Mouse (Mus musculus) C2C12 (cell line): ENCODE results near the gene Cacnb4.

Experiments
- CEBPB ChIP-seq: IDR thresholded peaks from one replicate; pipeline ENCODE4 v1.6.1; 2011; ENCODE audit warnings: low read depth, mild to moderate bottlenecking, control low read depth, moderate library complexity
- CTCF ChIP-seq: IDR thresholded peaks from one replicate; pipeline ENCODE4 v1.5.1; 2011; ENCODE audit not compliant: control insufficient read depth, insufficient read depth, insufficient read length
- MAX ChIP-seq: IDR thresholded peaks from one replicate; pipeline ENCODE4 v1.6.1; 2011; ENCODE audit warnings: mild to moderate bottlenecking, control low read depth

DNA sequence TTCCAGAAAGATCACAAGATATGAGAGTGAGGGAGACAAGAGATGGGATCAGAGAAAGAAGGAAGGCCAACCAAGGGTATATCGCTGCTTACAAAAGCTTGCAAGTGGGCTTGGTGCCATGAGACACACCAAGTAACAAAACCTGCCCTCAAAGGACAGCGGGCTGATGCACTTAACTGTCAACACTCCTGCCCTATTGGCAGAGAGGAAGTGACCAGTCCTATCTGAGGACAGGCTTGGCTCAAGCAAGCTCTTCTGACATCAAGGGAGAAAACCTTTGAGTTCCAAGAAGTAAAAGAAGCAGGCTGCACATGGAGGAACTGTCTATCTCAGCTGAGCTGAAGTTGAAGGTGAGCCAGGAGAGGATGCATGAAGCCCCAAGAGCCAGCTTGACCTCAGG, 100.1 kb downstream of the Cacnb4 start:
- TF ChIP-seq CTCF, result no peak
- TF ChIP-seq CEBPB, result no peak
- no peak for TF ChIP-seq MAX
